Mouse (Mus musculus) Patski (cell line): ENCODE measurements around the gene Slc35b4. TPM values are rescaled to one million over a fixed set of nuclear protein-coding genes. Genes with fewer than 3 reads are reported as not detected.

Experiments used
- ATAC-seq: fragments of 100-300 bp; one replicate; pipeline ENCODE4 v1.8.0; 2021
- CTCF ChIA-PET: fragments of 350-600 bp; sonication (Branson Sonifier 250); formaldehyde crosslinking; loops from one replicate; lab custom pipeline; 2022; ENCODE audit warnings: inconsistent platforms; lab: Charles Lee
- POLR2A ChIA-PET: fragments of 350-600 bp; sonication (Branson Sonifier 250); formaldehyde crosslinking; loops from one replicate; lab custom pipeline; 2022; ENCODE audit warnings: antibody characterized with exemption, inconsistent platforms; lab: Charles Lee
- DNase-seq: peaks from one replicate; pipeline ENCODE4 v3.0.0-alpha.2; 2011; ENCODE audit warnings: low read depth, low spot score
- H3K27me3 ChIP-seq: fragments of 371-371 bp; one replicate; pipeline ENCODE4 v1.5.1; 2021
- CTCF ChIP-seq: fragments of 100-300 bp; IDR thresholded peaks from one replicate; pipeline ENCODE4 v1.5.1; 2021
- in situ Hi-C: fragments of 300-500 bp; cut with MboI; formaldehyde crosslinking; loops from 3 replicates; pipeline ENCODE4 v1.11.1; 2018; ENCODE audit warnings: low pct_unique_long_range_greater_than_20kb, mixed read lengths
- polyA plus RNA-seq: library from polyadenylated mRNA; unstranded; gene quantifications from one replicate; pipeline ENCODE4 v1.2.3, GENCODE M21; 2021

The Slc35b4 gene
- polyA plus RNA-seq, 1 experiment from 2014 or later = 94.3 TPM

DNA sequence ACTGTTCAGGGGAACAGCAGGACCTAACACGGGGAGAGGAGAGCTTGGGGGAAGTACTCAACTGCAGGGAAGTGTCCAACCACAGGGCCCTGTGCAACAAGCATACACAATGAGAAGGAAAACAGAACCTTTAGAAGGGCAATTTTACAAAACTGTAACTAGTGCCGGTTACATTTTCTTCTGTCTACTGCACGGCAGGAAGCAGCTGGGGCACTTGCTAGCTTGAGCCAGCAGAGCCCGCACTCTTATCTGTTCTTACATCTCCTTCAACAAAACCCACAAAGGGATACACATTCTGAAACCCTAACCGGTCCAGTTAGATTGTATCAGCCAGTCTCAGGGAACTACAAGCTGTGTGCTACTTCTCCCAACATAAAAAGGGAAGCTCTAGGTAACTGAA is 20.9 kb downstream of the Slc35b4 start:
- ATAC-seq (no peak), DNase-seq (no peak)
- CTCF ChIA-PET = no interaction called here
- POLR2A ChIA-PET = no interaction called here
- in situ Hi-C loops = no loop called here
- no peak for TF ChIP-seq CTCF
- H3K27me3 ChIP-seq = no peaks in the 10 kb centered on the region

GRCm38 (mm10) chr6:34155137-34155804 is 21.6 kb downstream of the Slc35b4 start:
- ChIA-PET CTCF (no interaction called here), POLR2A (no interaction called here)
- in situ Hi-C loops = no loop called here
- no peak for DNase-seq
- ATAC-seq = no peak
- no peaks in the 10 kb centered on the region for H3K27me3 ChIP-seq
- no peak for TF ChIP-seq CTCF

DNA sequence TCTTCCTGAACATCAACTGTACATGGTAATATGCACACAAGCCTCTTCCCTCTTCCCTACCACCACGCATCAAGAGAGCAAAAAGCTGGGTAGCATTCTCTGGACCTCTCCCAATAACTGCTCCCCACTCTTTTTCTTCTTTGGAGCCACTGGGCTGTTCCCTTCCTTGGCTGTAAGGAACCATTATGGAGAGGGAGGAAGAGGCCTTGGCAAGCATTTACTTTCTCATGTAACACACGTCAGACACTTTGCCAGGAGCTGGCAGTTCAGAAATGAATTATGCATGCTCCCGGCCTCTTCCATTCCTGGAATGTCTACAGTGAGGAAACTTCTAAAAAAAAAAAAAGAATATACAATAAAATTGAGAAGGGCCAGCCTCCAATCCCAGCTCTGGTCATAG is 22.7 kb downstream of the Slc35b4 start:
- TF ChIP-seq CTCF = no peak
- in situ Hi-C loops = no loop called here
- POLR2A ChIA-PET = no interaction called here
- DNase-seq = no peak
- CTCF ChIA-PET = interaction anchor here (0.8 to 2.0 kb wide), 6 partner anchors 10 to 17 kb away, joined by 3 to 7 read pairs (median 4); no protein-coding TSS in a partner anchor
- ATAC-seq = no peak
- H3K27me3 ChIP-seq = no peaks in the 10 kb centered on the region

- no peak for DNase-seq
- ATAC-seq = no peak
- ChIA-PET CTCF (interaction anchor here (0.8 to 2.0 kb wide), 6 partner anchors 9 to 18 kb away, joined by 3 to 7 read pairs (median 4); no protein-coding TSS in a partner anchor), POLR2A (no interaction called here)
- TF ChIP-seq CTCF = no peak
- no peaks in the 10 kb centered on the region for H3K27me3 ChIP-seq
- in situ Hi-C loops = no loop called here
Measured at GRCm38 (mm10) chr6:34153069-34154052, 23.6 kb downstream of the Slc35b4 start.

DNA sequence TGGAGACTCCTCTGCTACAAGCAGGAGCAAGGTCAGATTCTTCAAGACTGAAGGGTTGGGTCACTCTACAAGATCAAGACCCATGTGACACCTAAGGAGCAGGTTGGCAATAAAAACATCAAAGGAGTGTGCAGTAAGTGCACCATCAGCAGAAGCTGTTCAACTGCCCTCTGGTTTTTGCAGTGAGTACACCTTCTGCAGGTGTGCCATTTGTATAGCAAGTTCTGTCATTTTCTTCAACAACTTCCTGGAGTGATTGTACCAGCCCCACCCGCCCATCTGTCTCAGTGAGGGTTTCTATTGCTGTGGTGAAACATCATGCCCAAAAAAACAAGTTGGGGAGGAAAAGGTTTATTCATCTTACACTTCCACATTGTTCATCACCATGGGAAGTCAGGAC is 27.1 kb downstream of the Slc35b4 start:
- no peaks in the 10 kb centered on the region for H3K27me3 ChIP-seq
- no peak for ATAC-seq
- CTCF ChIA-PET = no interaction called here
- no peak for TF ChIP-seq CTCF
- no peak for DNase-seq
- POLR2A ChIA-PET = interaction anchor here (0.7 kb wide), 1 partner anchor 11 kb away, joined by 3 read pairs; no protein-coding TSS in a partner anchor
- in situ Hi-C loops = no loop called here

DNA sequence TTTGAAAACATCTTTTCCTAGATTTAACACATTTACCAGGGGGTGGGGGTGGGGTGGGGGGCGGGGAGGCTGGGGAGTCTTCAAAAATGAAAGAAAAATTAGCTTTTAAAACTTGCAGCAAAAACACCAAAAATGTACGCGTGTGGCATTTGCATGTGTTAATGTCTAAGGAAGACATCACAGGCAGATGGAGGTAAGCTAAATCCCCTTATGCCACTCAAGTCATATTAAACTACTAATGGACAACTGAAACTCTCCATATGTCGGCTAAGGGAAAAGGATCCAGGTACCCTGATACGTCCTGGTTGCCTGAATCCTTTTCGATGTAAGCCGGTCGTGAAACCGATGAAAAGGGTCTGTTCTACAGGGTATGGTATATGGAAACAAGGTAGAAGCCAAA is 27.8 kb downstream of the Slc35b4 start:
- in situ Hi-C loops = no loop called here
- ATAC-seq (no peak), DNase-seq (no peak)
- POLR2A ChIA-PET = no interaction called here
- no peaks in the 10 kb centered on the region for H3K27me3 ChIP-seq
- CTCF ChIA-PET = no interaction called here
- TF ChIP-seq CTCF = no peak

DNA sequence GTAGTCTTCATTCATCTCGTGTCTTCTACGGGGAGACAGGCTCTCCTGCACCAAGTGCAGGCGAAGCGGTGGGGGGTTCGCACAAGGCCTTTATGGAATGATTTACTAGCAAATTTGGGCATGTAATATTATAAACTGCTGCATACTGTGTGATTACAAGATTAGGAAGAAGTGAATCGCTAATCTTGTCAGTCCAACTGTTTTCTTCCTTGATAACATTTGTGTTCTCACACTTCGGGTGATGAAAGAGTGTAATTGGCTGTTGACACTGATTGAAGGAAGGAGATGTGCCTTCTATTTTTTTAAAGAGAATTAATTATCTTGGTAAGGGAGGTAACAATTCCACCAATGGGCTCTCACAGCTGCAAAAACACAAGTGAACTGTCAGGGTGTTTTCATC is 28.3 kb downstream of the Slc35b4 start:
- POLR2A ChIA-PET = no interaction called here
- ATAC-seq = no peak

GRCm38 (mm10) chr6:34148021-34148420 is 28.9 kb downstream of the Slc35b4 start:
- no peaks in the 10 kb centered on the region for H3K27me3 ChIP-seq
- in situ Hi-C loops = no loop called here
- DNase-seq (no peak), ATAC-seq (no peak)
- POLR2A ChIA-PET = no interaction called here
- CTCF ChIA-PET = no interaction called here
- no peak for TF ChIP-seq CTCF

More for the DNA sequence above, 28.3 kb downstream of the Slc35b4 start:
- no peak for TF ChIP-seq CTCF
- in situ Hi-C loops = no loop called here
- CTCF ChIA-PET = no interaction called here
- DNase-seq = no peak
- no peaks in the 10 kb centered on the region for H3K27me3 ChIP-seq

DNA sequence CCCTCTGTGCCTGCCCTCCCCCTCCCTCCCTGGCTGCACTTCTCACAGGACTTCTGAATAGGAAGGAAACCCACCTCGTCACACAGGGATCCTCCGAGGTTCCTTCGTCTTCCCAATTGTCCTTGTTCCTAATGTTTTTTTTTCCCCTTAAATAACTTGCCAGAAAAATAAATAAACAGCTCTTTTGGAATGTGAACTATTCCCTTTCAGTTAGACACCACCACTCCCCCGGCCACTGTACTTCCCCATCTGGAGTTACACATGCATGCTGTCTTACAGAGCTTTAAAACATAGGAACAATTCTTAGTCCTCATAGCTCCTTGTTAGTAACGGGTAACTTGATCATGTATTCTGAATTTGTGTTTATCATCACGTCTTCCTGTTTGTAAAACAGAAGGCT is 30.9 kb downstream of the Slc35b4 start:
- in situ Hi-C loops = no loop called here
- ChIA-PET POLR2A (no interaction called here), CTCF (no interaction called here)
- no peak for DNase-seq
- no peaks in the 10 kb centered on the region for H3K27me3 ChIP-seq
- TF ChIP-seq CTCF = no peak
- no peak for ATAC-seq

DNA sequence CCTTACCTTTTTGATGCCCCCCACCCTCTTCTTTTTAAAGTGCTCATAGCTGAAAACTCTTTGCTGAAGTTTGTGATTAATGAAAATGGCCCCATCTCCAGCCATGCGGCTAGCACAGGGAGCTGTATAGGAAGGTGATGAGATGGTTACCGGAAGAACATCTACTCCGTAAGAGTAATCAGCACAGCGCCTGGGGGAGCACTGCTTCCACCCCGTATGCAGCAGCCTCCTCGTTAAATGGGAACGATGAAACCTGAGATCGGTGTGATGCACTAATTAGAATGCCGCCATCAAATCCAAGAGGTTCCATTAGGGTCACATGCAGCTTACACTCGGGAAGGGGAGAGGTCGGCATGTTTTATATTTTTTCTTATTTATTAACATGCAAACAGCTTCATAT is 34.0 kb downstream of the Slc35b4 start:
- no peak for TF ChIP-seq CTCF
- ChIA-PET POLR2A (no interaction called here), CTCF (no interaction called here)
- no peaks in the 10 kb centered on the region for H3K27me3 ChIP-seq
- DNase-seq = no peak
- in situ Hi-C loops = no loop called here
- ATAC-seq = no peak

- DNase-seq = no peak
- H3K27me3 ChIP-seq = no peaks in the 10 kb centered on the region
- ATAC-seq = no peak
- ChIA-PET POLR2A (no interaction called here), CTCF (no interaction called here)
- in situ Hi-C loops = no loop called here
- TF ChIP-seq CTCF = no peak
Measured at GRCm38 (mm10) chr6:34138366-34138765, 38.5 kb downstream of the Slc35b4 start.
